Mouse (Mus musculus): ENCODE data around the gene Wipi1.

DNA sequence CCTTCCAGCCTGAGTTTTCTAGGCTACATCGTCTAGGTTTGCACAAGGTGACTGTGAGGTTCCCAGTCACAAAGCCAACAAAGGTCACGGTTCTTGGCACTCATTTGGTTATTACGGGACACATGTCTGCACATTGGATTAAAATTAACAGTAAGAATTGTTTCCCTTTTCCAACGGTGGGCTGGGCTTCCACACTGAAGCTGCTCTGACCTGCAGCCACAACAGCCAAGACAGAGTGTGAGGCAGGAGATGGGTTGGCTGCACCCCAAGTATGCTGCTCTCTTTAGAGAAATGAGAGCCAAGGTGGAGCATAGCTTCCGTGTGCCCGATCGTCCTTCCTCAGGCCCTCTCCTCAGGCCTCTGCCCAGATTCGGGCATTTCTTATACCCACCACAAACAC, 17.0 kb downstream of the Wipi1 start:
- TF ChIP-seq CTCF (IDR thresholded peaks at IDR 0.05; ENCODE audit: extremely low read depth, insufficient read length, insufficient replicate concordance, low read depth, low read length) (no peak), POLR2A (IDR thresholded peaks at IDR 0.05; ENCODE audit: low read depth, low read length) (no peak)
